Mouse (Mus musculus) lung, postnatal 0 days (tissue): ENCODE results near the gene Tmem54.

ENCODE experiments used
- CTCF ChIP-seq: IDR thresholded peaks from 2 replicates; pipeline ENCODE4 v1.5.1; 2016; ENCODE audit warnings: antibody characterized with exemption, mild to moderate bottlenecking
- EP300 ChIP-seq: IDR thresholded peaks from 2 replicates; pipeline ENCODE4 v1.6.1; 2016; ENCODE audit warnings: antibody characterized with exemption, mild to moderate bottlenecking, control low read depth

- TF ChIP-seq CTCF: no peak
- TF ChIP-seq EP300: no peak
Measured at GRCm38 (mm10) chr4:129117720-129118510, 12.6 kb downstream of the Tmem54 start.
